Mouse (Mus musculus) kidney, embryonic 14.5 days (tissue): Measurements from ENCODE around the gene Gm15737. TPM values are rescaled to one million over a fixed set of nuclear protein-coding genes. Genes with fewer than 3 reads are reported as not detected.

ENCODE experiments used
- ATAC-seq: fragments of 200-750 bp; cut with Nextera tagmentation; 2 replicates; pipeline ENCODE4 v1.8.0; 2017; ENCODE audit warnings: moderate number of reproducible peaks, mild to moderate bottlenecking, moderate TSS enrichment, moderate library complexity; ENCODE audit not compliant: low FRiP score, low TSS enrichment
- H3K27ac ChIP-seq: fragments of 300-500 bp; sonication (generic); 2 replicates; pipeline ENCODE4 v1.5.1; 2014; ENCODE audit warnings: low read depth, mild to moderate bottlenecking, low read length, moderate library complexity, mixed read lengths
- H3K27me3 ChIP-seq: fragments of 300-500 bp; sonication (generic); 2 replicates; pipeline ENCODE4 v1.6.1; 2014; ENCODE audit warnings: mild to moderate bottlenecking, low read length; ENCODE audit not compliant: control insufficient read depth, insufficient read depth
- H3K36me3 ChIP-seq: fragments of 300-500 bp; sonication (generic); 2 replicates; pipeline ENCODE4 v1.6.1; 2014; ENCODE audit warnings: low read length, mixed read lengths; ENCODE audit not compliant: control insufficient read depth, insufficient read depth
- H3K4me1 ChIP-seq: fragments of 300-500 bp; sonication (generic); 2 replicates; pipeline ENCODE4 v1.6.1; 2014; ENCODE audit warnings: low read length, mixed read lengths; ENCODE audit not compliant: control insufficient read depth, insufficient read depth
- H3K4me2 ChIP-seq: fragments of 300-500 bp; sonication (generic); replicated peaks from 2 replicates; pipeline ENCODE4 v1.6.1; 2014; ENCODE audit warnings: low read depth, mild to moderate bottlenecking, low read length
- H3K4me3 ChIP-seq: fragments of 300-500 bp; sonication (generic); 2 replicates; pipeline ENCODE4 v1.5.1; 2014; ENCODE audit warnings: mild to moderate bottlenecking, low read length
- H3K9ac ChIP-seq: fragments of 300-500 bp; sonication (generic); 2 replicates; pipeline ENCODE4 v1.6.1; 2014; ENCODE audit warnings: low read depth, mild to moderate bottlenecking, low read length, moderate library complexity
- H3K9me3 ChIP-seq: fragments of 300-500 bp; sonication (generic); 2 replicates; pipeline ENCODE4 v1.6.1; 2016; ENCODE audit warnings: low read length; ENCODE audit not compliant: control insufficient read depth
- WGBS: fragments of 180-500 bp; shearing (Covaris S2); extraction: QIAGEN DNeasy Blood & Tissue Kit; methylation state at CpG from one replicate; pipeline ENCODE4 v1.1.7; 2014; 5-methylcytosine and 5-hydroxymethylcytosine counted together
- polyA plus RNA-seq: library from polyadenylated mRNA; unstranded; fragments of >200 nt; fragmentation: Nextera tagmentation; extraction: Ambion mirVana; gene quantifications from 2 replicates; pipeline ENCODE4 v1.2.1, GENCODE M21; 2014

Gm15737 gene
- polyA plus RNA-seq, 1 experiment from 2014 or later, result 0.26 TPM

DNA sequence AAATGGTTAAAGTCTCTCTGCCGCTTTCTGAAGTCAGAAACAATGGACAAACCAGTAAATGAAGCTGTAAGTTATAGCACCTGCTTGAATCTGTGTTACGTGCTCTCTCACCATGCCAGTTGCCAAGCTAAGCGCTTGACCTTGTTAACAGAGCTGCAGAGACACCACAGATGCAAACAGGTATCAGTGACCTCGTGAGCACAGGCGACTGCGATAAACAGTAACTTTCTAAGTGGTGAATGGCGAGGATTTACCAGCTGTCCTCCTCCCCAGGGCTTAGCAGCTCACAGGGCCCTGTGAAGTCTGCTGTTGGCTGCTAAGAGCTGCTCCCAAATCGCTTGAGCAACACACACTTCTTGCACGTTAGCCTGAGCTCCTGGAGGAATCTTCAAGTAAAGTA lies 6.6 kb upstream of the Gm15737 start:
- Histone ChIP-seq H3K9ac (no peak overlapping the region), H3K4me1 (0 out of 2 replicates have a peak, but pooled peaks cover 3% of the 10 kb centered on the region), H3K4me2 (no peak overlapping the region), H3K27ac (no peak overlapping the region), H3K27me3 (no peaks in the 10 kb centered on the region), H3K9me3 (no peaks in the 10 kb centered on the region), H3K4me3 (no peak overlapping the region), H3K36me3 (peaks cover 62% of the 10 kb centered on the region)
- no peak for ATAC-seq
- 87% methylated on average over 9 of the region's 9 CpGs for WGBS

DNA sequence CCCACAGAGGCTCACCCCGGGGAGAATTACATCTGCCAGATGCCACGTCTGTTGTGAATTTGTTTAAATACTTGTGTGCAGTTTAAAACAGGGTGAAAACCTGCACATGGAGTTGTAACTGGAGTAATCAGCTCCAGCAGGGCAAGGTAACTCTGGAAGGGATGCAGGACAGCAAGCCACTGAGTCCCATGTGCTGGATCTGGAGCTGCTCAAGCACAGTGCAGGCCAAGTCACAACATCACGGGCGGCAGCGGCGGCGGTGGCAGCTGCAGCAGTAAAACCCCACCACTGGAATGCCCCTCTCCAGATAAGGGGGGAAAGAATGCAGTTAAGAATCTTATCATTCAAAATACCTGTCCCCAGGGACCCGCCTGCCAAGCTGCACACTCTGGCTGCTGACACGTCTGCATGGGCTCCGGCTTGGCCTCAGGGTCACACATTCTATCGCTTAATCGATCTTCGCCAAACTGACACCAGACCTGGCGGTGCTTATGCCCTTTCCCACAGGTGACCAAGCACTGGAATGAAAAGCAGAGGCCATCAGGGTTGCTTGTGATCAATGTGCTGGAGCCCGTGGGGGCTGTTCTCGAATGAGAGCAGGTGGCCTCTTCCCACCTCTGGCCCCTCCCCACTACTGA lies 544 bp downstream of the Gm15737 start:
- Histone ChIP-seq H3K9ac (0 out of 2 replicates have a peak overlapping the region, but pooled peaks have one; percentile 18), H3K4me3 (no peak overlapping the region), H3K4me2 (no peak overlapping the region), H3K27me3 (no peaks in the 10 kb centered on the region), H3K9me3 (no peaks in the 10 kb centered on the region), H3K36me3 (peaks cover 48% of the 10 kb centered on the region), H3K4me1 (peaks cover 16% of the 10 kb centered on the region), H3K27ac (peak overlapping the region; percentile 64)
- peak; percentile 40; the same call in 1 of the 2 replicates for ATAC-seq
- 41% methylated on average over 16 of the region's 16 CpGs for WGBS

DNA sequence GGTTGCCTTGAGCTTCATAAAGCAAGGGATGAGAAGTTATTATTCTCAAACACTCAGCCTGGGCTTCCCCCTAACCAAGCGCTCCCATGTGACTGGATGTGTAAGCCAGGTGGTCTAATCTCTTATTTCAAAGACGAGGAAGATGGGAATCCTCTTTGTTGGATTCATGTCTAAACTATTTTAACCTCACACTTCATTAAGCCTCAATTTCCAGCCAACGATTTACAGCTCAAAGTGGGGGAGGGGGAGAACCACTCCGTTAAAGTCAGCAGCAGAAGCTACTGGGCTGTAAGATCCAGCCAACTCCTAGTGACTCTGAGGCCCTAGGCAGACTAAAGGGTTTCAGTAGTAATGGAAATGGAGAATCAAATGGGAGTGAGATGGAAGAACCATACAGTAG lies 2.7 kb downstream of the Gm15737 start:
- Histone ChIP-seq H3K27me3 (no peaks in the 10 kb centered on the region), H3K9me3 (no peaks in the 10 kb centered on the region), H3K9ac (no peak overlapping the region), H3K27ac (peak overlapping the region; percentile 24; the same call in 1 of the 2 replicates), H3K4me3 (no peak overlapping the region), H3K4me1 (peaks cover 16% of the 10 kb centered on the region), H3K36me3 (peaks cover 51% of the 10 kb centered on the region), H3K4me2 (no peak overlapping the region)
- peak; percentile 32; the same call in 1 of the 2 replicates for ATAC-seq
- WGBS, result 38% methylated on average over 4 of the region's 4 CpGs

DNA sequence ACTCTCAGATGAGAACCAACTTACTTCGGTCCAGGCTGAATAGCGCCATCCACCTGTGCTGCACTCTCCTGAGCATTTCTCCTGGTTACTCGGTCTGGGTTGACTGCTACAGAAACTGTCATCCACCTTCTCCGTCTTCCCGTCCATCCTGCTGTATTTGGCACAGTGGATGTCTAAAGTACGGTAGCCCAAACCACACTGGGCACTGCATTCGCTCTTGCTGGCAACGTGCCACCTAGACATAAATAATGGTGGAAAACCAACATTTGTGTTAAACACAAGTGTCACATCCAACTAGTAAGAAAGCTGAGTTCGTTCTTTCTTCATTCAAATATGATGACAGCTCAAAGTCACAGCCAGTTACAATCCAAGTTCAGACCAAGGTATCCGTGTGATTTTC lies 3.6 kb downstream of the Gm15737 start:
- H3K27me3 ChIP-seq, result no peaks in the 10 kb centered on the region
- H3K4me2 ChIP-seq, result no peak overlapping the region
- no peak overlapping the region for H3K27ac ChIP-seq
- H3K36me3 ChIP-seq, result peaks cover 55% of the 10 kb centered on the region
- H3K9ac ChIP-seq, result no peak overlapping the region
- ATAC-seq, result no peak
- 84% methylated on average over 10 of the region's 10 CpGs for WGBS
- no peak overlapping the region for H3K4me3 ChIP-seq
- H3K9me3 ChIP-seq, result no peaks in the 10 kb centered on the region
- peaks cover 16% of the 10 kb centered on the region for H3K4me1 ChIP-seq

DNA sequence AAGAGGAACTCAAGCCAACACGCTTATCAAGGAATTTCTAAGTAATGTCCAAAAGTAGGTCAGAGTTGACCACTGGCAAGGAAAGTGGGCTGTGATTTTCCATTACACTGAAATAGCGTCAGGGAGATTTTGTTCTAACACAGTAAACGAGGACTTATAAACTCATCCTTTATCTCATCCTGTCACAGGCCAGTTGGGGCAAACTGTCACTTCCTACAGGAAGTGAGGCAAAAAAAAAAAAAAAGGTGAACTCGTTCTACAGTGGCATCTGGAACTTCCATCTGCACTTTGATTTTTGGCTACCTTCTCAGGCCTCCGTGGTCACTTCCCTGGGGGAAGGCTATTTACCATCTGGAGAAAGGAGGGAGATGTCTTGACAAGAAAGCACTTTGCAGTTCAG lies 5.7 kb downstream of the Gm15737 start:
- no peak overlapping the region for H3K4me3 ChIP-seq
- H3K9ac ChIP-seq, result no peak overlapping the region
- no peak overlapping the region for H3K27ac ChIP-seq
- peaks cover 11% of the 10 kb centered on the region for H3K4me1 ChIP-seq
- 62% methylated on average over 5 of the region's 5 CpGs for WGBS
- H3K4me2 ChIP-seq, result no peak overlapping the region
- H3K36me3 ChIP-seq, result peaks cover 64% of the 10 kb centered on the region
- ATAC-seq, result no peak
- no peaks in the 10 kb centered on the region for H3K9me3 ChIP-seq
- no peaks in the 10 kb centered on the region for H3K27me3 ChIP-seq

DNA sequence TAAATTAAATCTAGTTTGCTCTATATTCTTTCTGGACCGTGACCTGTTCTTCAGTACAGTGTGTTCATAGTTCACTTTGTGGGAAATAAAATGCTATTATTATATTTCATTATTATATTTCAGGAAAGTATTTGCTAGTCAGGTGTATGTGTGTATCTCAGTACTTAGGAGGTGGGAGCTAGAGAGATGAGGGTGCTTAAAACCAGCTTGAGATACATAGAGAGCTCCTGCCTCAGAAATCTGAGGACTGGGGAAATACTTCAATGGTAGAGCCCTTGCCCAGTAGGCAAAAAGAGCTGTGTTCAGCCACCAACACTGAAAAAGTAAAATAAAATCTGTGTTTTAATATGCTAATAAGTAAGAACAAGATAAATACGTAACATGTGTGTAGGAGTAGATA lies 6.2 kb downstream of the Gm15737 start:
- Histone ChIP-seq H3K36me3 (peaks cover 59% of the 10 kb centered on the region), H3K9me3 (no peaks in the 10 kb centered on the region), H3K9ac (no peak overlapping the region), H3K4me3 (no peak overlapping the region), H3K4me1 (peaks cover 6% of the 10 kb centered on the region; the same call in 1 of the 2 replicates), H3K27ac (no peak overlapping the region), H3K27me3 (no peaks in the 10 kb centered on the region), H3K4me2 (no peak overlapping the region)
- 94% methylated on average over 2 of the region's 2 CpGs for WGBS
- no peak for ATAC-seq

DNA sequence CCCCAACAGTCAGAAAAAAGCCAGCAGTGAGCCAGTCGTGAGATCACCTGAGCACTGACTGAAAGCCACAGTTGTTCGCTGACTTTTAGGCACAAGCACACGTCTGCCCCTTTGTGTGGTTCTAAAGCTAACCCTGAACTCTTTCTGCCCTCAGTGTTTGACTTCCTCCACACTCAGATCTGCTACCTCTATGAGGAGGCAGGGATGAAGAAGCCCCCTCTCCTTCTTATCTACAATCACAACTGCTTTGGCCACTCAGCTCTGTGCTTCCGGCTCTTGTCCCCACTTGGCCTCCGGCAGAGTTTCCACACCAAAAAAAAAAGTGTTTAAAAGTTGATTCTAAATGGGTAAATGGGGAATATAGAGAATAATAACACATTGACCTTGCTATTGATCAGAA lies 7.0 kb downstream of the Gm15737 start:
- no peaks in the 10 kb centered on the region for H3K27me3 ChIP-seq
- no peaks in the 10 kb centered on the region for H3K9me3 ChIP-seq
- H3K4me2 ChIP-seq, result no peak overlapping the region
- H3K36me3 ChIP-seq, result peaks cover 63% of the 10 kb centered on the region
- H3K9ac ChIP-seq, result no peak overlapping the region
- WGBS, result 75% methylated on average over 5 of the region's 5 CpGs
- no peak for ATAC-seq
- H3K27ac ChIP-seq, result no peak overlapping the region
- H3K4me1 ChIP-seq, result peaks cover 5% of the 10 kb centered on the region; the same call in 1 of the 2 replicates
- no peak overlapping the region for H3K4me3 ChIP-seq

DNA sequence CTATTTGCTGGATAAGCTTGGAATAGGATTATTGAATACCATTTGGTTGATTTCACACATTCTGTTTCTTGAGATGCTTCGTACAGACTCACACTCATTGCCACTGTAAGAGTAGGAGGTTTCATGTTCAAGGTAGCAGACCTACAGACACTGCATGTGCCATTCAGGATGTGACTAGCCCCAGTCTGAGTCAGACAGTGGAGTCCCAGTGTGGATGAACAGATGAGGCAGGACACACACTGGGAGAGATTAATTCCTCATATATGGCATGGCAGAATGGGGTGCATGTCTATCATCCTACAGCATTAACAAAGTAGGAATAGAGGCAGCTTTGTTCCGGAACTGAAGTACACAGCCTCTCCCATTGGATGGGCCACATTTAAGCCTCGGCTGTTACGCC lies 8.1 kb downstream of the Gm15737 start:
- Histone ChIP-seq H3K9me3 (no peaks in the 10 kb centered on the region), H3K27ac (no peak overlapping the region), H3K4me2 (no peak overlapping the region), H3K4me3 (no peak overlapping the region), H3K36me3 (peaks cover 63% of the 10 kb centered on the region), H3K4me1 (peaks cover 5% of the 10 kb centered on the region), H3K9ac (no peak overlapping the region), H3K27me3 (no peaks in the 10 kb centered on the region)
- WGBS, result 98% methylated on average over 4 of the region's 4 CpGs
- no peak for ATAC-seq

DNA sequence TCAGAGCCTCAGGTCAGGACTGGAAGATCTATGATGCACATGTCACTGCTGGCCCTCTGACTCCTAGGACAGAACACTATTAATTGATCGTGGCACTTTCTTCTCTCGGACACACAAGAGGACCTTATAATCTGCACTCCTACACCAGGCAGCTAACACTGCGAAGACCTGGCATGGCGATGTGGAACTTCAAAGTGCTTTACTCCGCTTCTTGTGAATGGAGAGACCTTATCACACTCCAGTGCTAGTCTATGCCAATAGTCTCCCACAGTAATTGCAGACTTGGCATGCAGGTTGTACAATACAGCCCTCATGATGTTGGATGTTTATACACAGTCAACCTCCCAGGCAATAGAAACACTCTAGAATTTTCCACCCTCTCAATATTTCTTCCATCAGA lies 9.6 kb downstream of the Gm15737 start:
- Histone ChIP-seq H3K27me3 (no peaks in the 10 kb centered on the region), H3K27ac (no peak overlapping the region; the same call in 1 of the 2 replicates), H3K4me1 (peaks cover 17% of the 10 kb centered on the region), H3K9me3 (no peaks in the 10 kb centered on the region), H3K36me3 (peaks cover 66% of the 10 kb centered on the region), H3K9ac (no peak overlapping the region), H3K4me2 (no peak overlapping the region), H3K4me3 (no peak overlapping the region)
- ATAC-seq, result no peak
- 62% methylated on average over 5 of the region's 5 CpGs for WGBS
